Mouse (Mus musculus) stomach, embryonic 16.5 days (tissue): ENCODE data around the gene Dek. TPM values are rescaled to one million over a fixed set of nuclear protein-coding genes. Genes with fewer than 3 reads are reported as not detected.

Source experiments
- ATAC-seq: fragments of 200-750 bp; cut with Nextera tagmentation; 2 replicates; pipeline ENCODE4 v1.8.0; 2017; ENCODE audit warnings: moderate number of reproducible peaks, moderate TSS enrichment; ENCODE audit not compliant: insufficient read depth, low FRiP score
- H3K27ac ChIP-seq: fragments of 300-500 bp; sonication (generic); 2 replicates; pipeline ENCODE4 v1.5.1; 2014; ENCODE audit warnings: low read length
- H3K27me3 ChIP-seq: fragments of 300-500 bp; sonication (generic); 2 replicates; pipeline ENCODE4 v1.6.1; 2014; ENCODE audit warnings: low read length, control low read depth, mixed read lengths; ENCODE audit not compliant: control insufficient read depth, insufficient read depth
- H3K36me3 ChIP-seq: fragments of 300-500 bp; sonication (generic); 2 replicates; pipeline ENCODE4 v1.6.1; 2014; ENCODE audit warnings: low read length; ENCODE audit not compliant: control insufficient read depth, insufficient read depth
- H3K4me1 ChIP-seq: fragments of 300-500 bp; sonication (generic); 2 replicates; pipeline ENCODE4 v1.6.1; 2014; ENCODE audit warnings: low read length, control low read depth, mixed read lengths; ENCODE audit not compliant: control insufficient read depth, insufficient read depth
- H3K4me2 ChIP-seq: fragments of 300-500 bp; sonication (generic); 2 replicates; pipeline ENCODE4 v1.6.1; 2014; ENCODE audit warnings: low read depth, low read length, mixed read lengths
- H3K4me3 ChIP-seq: fragments of 300-500 bp; sonication (generic); replicated peaks from 2 replicates; pipeline ENCODE4 v1.5.1; 2014; ENCODE audit warnings: mild to moderate bottlenecking, low read length
- H3K9ac ChIP-seq: fragments of 300-500 bp; sonication (generic); 2 replicates; pipeline ENCODE4 v1.6.1; 2014; ENCODE audit warnings: low read length
- H3K9me3 ChIP-seq: fragments of 300-500 bp; sonication (generic); replicated peaks from 2 replicates; pipeline ENCODE4 v1.6.1; 2016; ENCODE audit warnings: low read length, control low read depth; ENCODE audit not compliant: control insufficient read depth
- WGBS: fragments of 180-500 bp; shearing (Covaris S2); extraction: QIAGEN DNeasy Blood & Tissue Kit; methylation state at CpG from one replicate; pipeline ENCODE4 v1.1.7; 2014; 5-methylcytosine and 5-hydroxymethylcytosine counted together
- polyA plus RNA-seq: library from polyadenylated mRNA; unstranded; fragments of >200 nt; fragmentation: Nextera tagmentation; extraction: Ambion mirVana; gene quantifications from 2 replicates; pipeline ENCODE4 v1.2.1, GENCODE M21; 2015

Dek gene
- 164 and 199 TPM in 2 replicates for polyA plus RNA-seq

GRCm38 (mm10) chr13:47105711-47106579, at the start of gene Dek:
Gene Dek, minus strand, starts transcription at chr13:47106201.
- no peaks in the 10 kb centered on the region for H3K27me3 ChIP-seq
- no peaks in the 10 kb centered on the region for H3K36me3 ChIP-seq
- H3K4me1 ChIP-seq = peaks cover 20% of the 10 kb centered on the region
- WGBS = under 1% methylated on average over 112 of the region's 129 CpGs
- H3K4me2 ChIP-seq = peak within 1 kb of the TSS; percentile 75
- no peaks in the 10 kb centered on the region for H3K9me3 ChIP-seq
- H3K9ac ChIP-seq = peak within 1 kb of the TSS; percentile 98
- peak within 1 kb of the TSS; percentile 100 for H3K27ac ChIP-seq
- peak within 1 kb of the TSS; percentile 97 for H3K4me3 ChIP-seq
- ATAC-seq = peak; percentile 93

DNA sequence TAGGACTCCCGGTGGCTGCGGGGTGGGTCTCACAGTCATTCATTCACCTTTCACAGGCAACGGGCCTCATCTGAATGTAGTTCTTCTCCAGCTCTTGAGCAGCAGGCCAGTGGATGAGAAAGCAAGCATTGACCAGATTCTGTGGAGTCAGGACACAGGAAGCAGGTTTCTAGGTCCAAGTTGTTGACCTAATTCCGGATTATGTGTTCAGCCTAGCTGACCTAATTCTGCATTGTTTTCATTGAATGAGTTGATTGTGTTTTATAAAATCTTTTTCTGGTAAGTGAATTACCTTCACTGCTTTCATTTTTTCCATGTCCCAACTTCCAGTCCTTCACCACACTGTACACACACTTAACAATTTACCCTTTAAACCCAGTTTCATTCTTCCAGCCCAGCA, 48.9 kb upstream of the Dek start:
- no peaks in the 10 kb centered on the region for H3K4me1 ChIP-seq
- no peak overlapping the region for H3K27ac ChIP-seq
- ATAC-seq = no peak
- no peak overlapping the region for H3K4me2 ChIP-seq
- H3K36me3 ChIP-seq = no peaks in the 10 kb centered on the region
- no peak overlapping the region for H3K4me3 ChIP-seq
- no peak overlapping the region for H3K9ac ChIP-seq
- H3K9me3 ChIP-seq = no peaks in the 10 kb centered on the region
- H3K27me3 ChIP-seq = no peaks in the 10 kb centered on the region
- 61% methylated on average over 4 of the region's 4 CpGs for WGBS

DNA sequence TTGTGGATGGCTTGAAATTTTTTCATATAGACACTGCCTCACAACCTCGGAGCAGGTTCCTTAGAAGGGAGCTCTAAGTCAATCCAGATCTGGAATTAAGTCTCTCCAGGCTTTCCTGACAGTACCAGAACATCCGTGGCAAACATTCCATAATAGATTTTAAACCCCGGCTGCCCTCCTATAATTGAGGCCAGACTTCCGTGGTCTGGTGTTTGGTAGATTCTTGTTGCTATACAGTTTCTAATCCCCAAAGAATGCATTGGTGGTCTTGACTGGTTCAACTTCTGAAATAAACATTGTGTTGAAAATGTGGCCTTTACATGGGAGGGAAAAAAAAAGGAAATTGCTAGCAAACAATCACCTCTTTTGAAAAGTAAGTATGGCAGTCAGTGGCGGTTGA, 47.2 kb upstream of the Dek start:
- no peak overlapping the region for H3K4me3 ChIP-seq
- no peaks in the 10 kb centered on the region for H3K27me3 ChIP-seq
- no peaks in the 10 kb centered on the region for H3K36me3 ChIP-seq
- H3K4me2 ChIP-seq = no peak overlapping the region
- H3K27ac ChIP-seq = no peak overlapping the region
- WGBS = 62% methylated on average over 5 of the region's 5 CpGs
- H3K4me1 ChIP-seq = no peaks in the 10 kb centered on the region
- H3K9me3 ChIP-seq = no peaks in the 10 kb centered on the region
- no peak overlapping the region for H3K9ac ChIP-seq
- no peak for ATAC-seq

DNA sequence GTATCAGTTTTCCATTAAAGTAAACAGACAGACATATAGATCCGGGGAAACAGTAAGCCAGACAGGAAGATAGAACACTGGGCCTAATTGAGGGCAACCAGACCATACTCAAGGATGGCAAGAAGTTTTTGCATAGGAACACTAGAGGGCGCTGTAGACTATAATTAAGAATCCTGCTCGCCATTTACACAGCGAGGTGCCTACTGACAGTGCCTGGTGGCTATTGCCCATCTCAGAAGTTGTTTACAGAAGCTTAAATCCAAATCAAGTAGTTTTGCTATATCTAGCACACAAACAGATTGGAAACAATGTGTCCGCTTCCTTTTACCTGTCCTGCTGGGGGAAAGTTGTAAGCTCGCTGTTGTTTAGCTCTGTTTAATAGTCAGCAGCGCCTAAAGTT, 46.4 kb upstream of the Dek start:
- Histone ChIP-seq H3K27me3 (no peaks in the 10 kb centered on the region), H3K4me2 (no peak overlapping the region), H3K36me3 (no peaks in the 10 kb centered on the region), H3K9me3 (no peaks in the 10 kb centered on the region), H3K9ac (no peak overlapping the region), H3K4me1 (no peaks in the 10 kb centered on the region), H3K27ac (no peak overlapping the region), H3K4me3 (no peak overlapping the region)
- WGBS = 33% methylated on average over 7 of the region's 7 CpGs
- no peak for ATAC-seq

DNA sequence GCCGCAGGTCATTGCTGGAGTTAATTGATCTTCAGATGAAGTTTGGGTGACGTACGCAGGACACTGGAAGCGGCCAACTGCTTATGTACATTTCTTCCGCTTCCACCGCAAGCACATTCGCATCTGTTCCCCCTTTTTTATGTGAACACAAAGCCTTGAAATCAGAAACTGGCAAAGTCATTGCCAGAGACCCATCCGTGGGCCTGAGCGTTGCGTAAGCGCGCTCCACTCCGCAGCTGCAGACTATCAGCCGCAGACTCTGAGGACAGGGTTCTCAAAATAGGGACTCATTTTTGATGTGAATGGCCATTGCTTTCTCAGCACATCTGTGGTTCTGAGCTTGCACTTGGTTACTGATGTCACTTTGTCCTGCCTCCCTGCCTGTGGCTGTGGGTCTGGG, 45.1 kb upstream of the Dek start:
- H3K27ac ChIP-seq = no peak overlapping the region
- no peaks in the 10 kb centered on the region for H3K4me1 ChIP-seq
- 87% methylated on average over 14 of the region's 14 CpGs for WGBS
- no peaks in the 10 kb centered on the region for H3K36me3 ChIP-seq
- no peak overlapping the region for H3K4me3 ChIP-seq
- no peaks in the 10 kb centered on the region for H3K27me3 ChIP-seq
- no peak overlapping the region for H3K4me2 ChIP-seq
- H3K9ac ChIP-seq = no peak overlapping the region
- ATAC-seq = no peak
- H3K9me3 ChIP-seq = no peaks in the 10 kb centered on the region

- Histone ChIP-seq H3K4me2 (no peak overlapping the region), H3K27ac (no peak overlapping the region), H3K9ac (no peak overlapping the region), H3K9me3 (no peaks in the 10 kb centered on the region), H3K36me3 (no peaks in the 10 kb centered on the region), H3K4me3 (no peak overlapping the region), H3K4me1 (no peaks in the 10 kb centered on the region), H3K27me3 (no peaks in the 10 kb centered on the region)
- 66% methylated on average over 10 of the region's 10 CpGs for WGBS
- no peak for ATAC-seq
Observed at GRCm38 (mm10) chr13:47149993-47150392, 44.0 kb upstream of the Dek start.

DNA sequence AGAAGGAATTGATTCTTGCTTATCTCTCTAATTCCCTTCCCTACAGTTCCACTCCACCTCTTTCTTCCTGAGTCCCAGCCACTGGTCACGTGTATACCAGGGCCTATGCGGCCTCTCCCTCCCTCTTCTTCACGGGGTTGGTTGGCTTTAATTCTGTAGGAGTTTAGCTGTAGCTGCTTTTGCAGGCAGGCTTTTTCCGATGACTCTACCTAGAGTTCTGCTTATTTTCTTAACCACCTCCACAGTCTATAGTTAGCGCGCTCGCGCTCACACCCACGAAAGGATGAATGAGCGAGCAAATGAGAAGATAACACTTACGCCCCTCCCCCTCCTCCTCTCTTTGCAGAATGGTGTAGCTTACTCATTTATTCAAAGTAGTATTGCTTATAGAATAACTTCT, 42.6 kb upstream of the Dek start:
- no peak overlapping the region for H3K27ac ChIP-seq
- peak; percentile 34; the same call in 1 of the 2 replicates for ATAC-seq
- H3K4me2 ChIP-seq = 0 out of 2 replicates have a peak overlapping the region, but pooled peaks have one; percentile 8
- H3K36me3 ChIP-seq = no peaks in the 10 kb centered on the region
- 0 out of 2 replicates have a peak overlapping the region, but pooled peaks have one; percentile 1 for H3K4me3 ChIP-seq
- H3K27me3 ChIP-seq = no peaks in the 10 kb centered on the region
- 46% methylated on average over 11 of the region's 11 CpGs for WGBS
- no peaks in the 10 kb centered on the region for H3K9me3 ChIP-seq
- H3K4me1 ChIP-seq = no peaks in the 10 kb centered on the region
- no peak overlapping the region for H3K9ac ChIP-seq

GRCm38 (mm10) chr13:47146388-47146787, 40.4 kb upstream of the Dek start:
- no peaks in the 10 kb centered on the region for H3K36me3 ChIP-seq
- ATAC-seq = no peak
- H3K4me1 ChIP-seq = no peaks in the 10 kb centered on the region
- no peak overlapping the region for H3K9ac ChIP-seq
- 64% methylated on average over 7 of the region's 7 CpGs for WGBS
- H3K4me2 ChIP-seq = no peak overlapping the region
- H3K27me3 ChIP-seq = no peaks in the 10 kb centered on the region
- H3K27ac ChIP-seq = no peak overlapping the region
- no peaks in the 10 kb centered on the region for H3K9me3 ChIP-seq
- no peak overlapping the region for H3K4me3 ChIP-seq

- Histone ChIP-seq H3K4me3 (no peak overlapping the region), H3K36me3 (no peaks in the 10 kb centered on the region), H3K27me3 (no peaks in the 10 kb centered on the region), H3K4me2 (no peak overlapping the region), H3K27ac (no peak overlapping the region), H3K9ac (no peak overlapping the region), H3K4me1 (no peaks in the 10 kb centered on the region), H3K9me3 (no peaks in the 10 kb centered on the region)
- ATAC-seq = no peak
- whole genome bisulfite sequencing = 52% methylated on average over 9 of the region's 9 CpGs
Observed at GRCm38 (mm10) chr13:47145939-47146338, 39.9 kb upstream of the Dek start.
